Mouse (Mus musculus) midbrain, embryonic 16.5 days (tissue): Measurements from ENCODE around the gene Brpf1. TPM values are rescaled to one million over a fixed set of nuclear protein-coding genes. Genes with fewer than 3 reads are reported as not detected.

ENCODE experiments used
- ATAC-seq: fragments of 200-750 bp; cut with Nextera tagmentation; 2 replicates; pipeline ENCODE4 v1.8.0; 2017; ENCODE audit warnings: moderate TSS enrichment
- H3K27ac ChIP-seq: fragments of 300-500 bp; sonication (generic); 2 replicates; pipeline ENCODE4 v1.5.1; 2014; ENCODE audit warnings: mild to moderate bottlenecking, low read length, mixed read lengths
- H3K27me3 ChIP-seq: fragments of 300-500 bp; sonication (generic); 2 replicates; pipeline ENCODE4 v1.6.1; 2014; ENCODE audit warnings: low read depth, low read length, mixed read lengths; ENCODE audit not compliant: control insufficient read depth, insufficient read depth
- H3K36me3 ChIP-seq: fragments of 300-500 bp; sonication (generic); 2 replicates; pipeline ENCODE4 v1.6.1; 2014; ENCODE audit warnings: mild to moderate bottlenecking, low read length, moderate library complexity, mixed read lengths; ENCODE audit not compliant: control insufficient read depth, insufficient read depth
- H3K4me1 ChIP-seq: fragments of 300-500 bp; sonication (generic); 2 replicates; pipeline ENCODE4 v1.6.1; 2014; ENCODE audit warnings: mild to moderate bottlenecking, low read length, mixed read lengths; ENCODE audit not compliant: control insufficient read depth, insufficient read depth
- H3K4me2 ChIP-seq: fragments of 300-500 bp; sonication (generic); 2 replicates; pipeline ENCODE4 v1.6.1; 2014; ENCODE audit warnings: mild to moderate bottlenecking, low read length, mixed read lengths
- H3K4me3 ChIP-seq: fragments of 300-500 bp; sonication (generic); 2 replicates; pipeline ENCODE4 v1.5.1; 2014; ENCODE audit warnings: low read depth, mild to moderate bottlenecking, low read length, moderate library complexity, mixed read lengths
- H3K9ac ChIP-seq: fragments of 300-500 bp; sonication (generic); 2 replicates; pipeline ENCODE4 v1.6.1; 2014; ENCODE audit warnings: low read depth, low read length, mixed read lengths
- H3K9me3 ChIP-seq: fragments of 300-500 bp; sonication (generic); replicated peaks from 2 replicates; pipeline ENCODE4 v1.6.1; 2014; ENCODE audit warnings: mild to moderate bottlenecking, low read length, mixed read lengths; ENCODE audit not compliant: control insufficient read depth, poor library complexity, severe bottlenecking
- WGBS: fragments of 180-500 bp; shearing (Covaris S2); extraction: QIAGEN DNeasy Blood & Tissue Kit; methylation state at CpG from one replicate; pipeline ENCODE4 v1.1.7; 2014; 5-methylcytosine and 5-hydroxymethylcytosine counted together
- polyA plus RNA-seq: library from polyadenylated mRNA; unstranded; fragments of >200 nt; fragmentation: Nextera tagmentation; extraction: Ambion mirVana; gene quantifications from 2 replicates; pipeline ENCODE4 v1.2.1, GENCODE M21; 2015

The Brpf1 gene
- polyA plus RNA-seq, 1 experiment from 2014 or later: 13.3 TPM

- peak; percentile 54; the same call in 1 of the 2 replicates for ATAC-seq
- H3K9ac ChIP-seq: peak overlapping the region; percentile 52
- peak overlapping the region; percentile 67 for H3K4me3 ChIP-seq
- no peaks in the 10 kb centered on the region for H3K9me3 ChIP-seq
- H3K4me1 ChIP-seq: peaks cover 18% of the 10 kb centered on the region
- WGBS: 49% methylated on average over 4 of the region's 7 CpGs
- no peaks in the 10 kb centered on the region; the same call in none of the 2 replicates for H3K36me3 ChIP-seq
- no peaks in the 10 kb centered on the region for H3K27me3 ChIP-seq
- peak overlapping the region; percentile 78 for H3K4me2 ChIP-seq
- peak overlapping the region; percentile 35 for H3K27ac ChIP-seq
Measured at GRCm38 (mm10) chr6:113342297-113342696, 35.4 kb downstream of the Brpf1 start.

- 18% methylated on average over 28 of the region's 32 CpGs for WGBS
Measured at GRCm38 (mm10) chr6:113343177-113344092, 36.5 kb downstream of the Brpf1 start, which contains the start of gene Camk1. Camk1 (minus strand) TSS chr6:113343984.

GRCm38 (mm10) chr6:113344321-113344720, 37.4 kb downstream of the Brpf1 start:
- 49% methylated on average over 2 of the region's 2 CpGs for WGBS

More at GRCm38 (mm10) chr6:113343177-113344092, 36.5 kb downstream of the Brpf1 start, which contains the start of gene Camk1:
- Histone ChIP-seq H3K27ac (peak within 1 kb of the TSS; percentile 65), H3K9me3 (no peaks in the 10 kb centered on the region), H3K4me1 (peaks cover 18% of the 10 kb centered on the region), H3K36me3 (no peaks in the 10 kb centered on the region; the same call in 1 of the 2 replicates), H3K4me3 (peak within 1 kb of the TSS; percentile 67), H3K4me2 (peak within 1 kb of the TSS; percentile 78), H3K27me3 (no peaks in the 10 kb centered on the region), H3K9ac (peak within 1 kb of the TSS; percentile 91)
- ATAC-seq: peak; percentile 79

GRCm38 (mm10) chr6:113346897-113347296, 40.0 kb downstream of the Brpf1 start:
- ATAC-seq: no peak
- H3K9ac ChIP-seq: no peak overlapping the region
- no peaks in the 10 kb centered on the region for H3K9me3 ChIP-seq
- no peaks in the 10 kb centered on the region for H3K27me3 ChIP-seq
- no peak overlapping the region for H3K4me2 ChIP-seq
- no peak overlapping the region for H3K27ac ChIP-seq
- peaks cover 12% of the 10 kb centered on the region for H3K4me1 ChIP-seq
- H3K36me3 ChIP-seq: no peaks in the 10 kb centered on the region
- 81% methylated on average over 4 of the region's 4 CpGs for WGBS
- no peak overlapping the region for H3K4me3 ChIP-seq

More at GRCm38 (mm10) chr6:113344321-113344720, 37.4 kb downstream of the Brpf1 start:
- Histone ChIP-seq H3K4me2 (peak overlapping the region; percentile 78), H3K4me1 (peaks cover 18% of the 10 kb centered on the region), H3K9me3 (no peaks in the 10 kb centered on the region), H3K27ac (no peak overlapping the region), H3K36me3 (no peaks in the 10 kb centered on the region; the same call in 1 of the 2 replicates), H3K27me3 (no peaks in the 10 kb centered on the region), H3K9ac (peak overlapping the region; percentile 91), H3K4me3 (peak overlapping the region; percentile 67; the same call in 1 of the 2 replicates)
- 0 out of 2 replicates have a peak, but pooled peaks have one; percentile 18 for ATAC-seq

- Histone ChIP-seq H3K27me3 (no peaks in the 10 kb centered on the region), H3K4me1 (no peaks in the 10 kb centered on the region), H3K4me2 (no peak overlapping the region), H3K9me3 (no peaks in the 10 kb centered on the region), H3K9ac (no peak overlapping the region), H3K27ac (no peak overlapping the region), H3K4me3 (no peak overlapping the region), H3K36me3 (no peaks in the 10 kb centered on the region)
- ATAC-seq: no peak
Measured at GRCm38 (mm10) chr6:113350538-113350937, 43.6 kb downstream of the Brpf1 start.

- no peaks in the 10 kb centered on the region for H3K27me3 ChIP-seq
- H3K4me2 ChIP-seq: no peak overlapping the region
- no peaks in the 10 kb centered on the region for H3K9me3 ChIP-seq
- H3K9ac ChIP-seq: no peak overlapping the region
- H3K27ac ChIP-seq: no peak overlapping the region
- no peaks in the 10 kb centered on the region for H3K4me1 ChIP-seq
- H3K4me3 ChIP-seq: no peak overlapping the region
- ATAC-seq: no peak
- no peaks in the 10 kb centered on the region for H3K36me3 ChIP-seq
- 90% methylated on average over 1 of the region's 1 CpGs for WGBS
Measured at GRCm38 (mm10) chr6:113351161-113351560, 44.2 kb downstream of the Brpf1 start.

DNA sequence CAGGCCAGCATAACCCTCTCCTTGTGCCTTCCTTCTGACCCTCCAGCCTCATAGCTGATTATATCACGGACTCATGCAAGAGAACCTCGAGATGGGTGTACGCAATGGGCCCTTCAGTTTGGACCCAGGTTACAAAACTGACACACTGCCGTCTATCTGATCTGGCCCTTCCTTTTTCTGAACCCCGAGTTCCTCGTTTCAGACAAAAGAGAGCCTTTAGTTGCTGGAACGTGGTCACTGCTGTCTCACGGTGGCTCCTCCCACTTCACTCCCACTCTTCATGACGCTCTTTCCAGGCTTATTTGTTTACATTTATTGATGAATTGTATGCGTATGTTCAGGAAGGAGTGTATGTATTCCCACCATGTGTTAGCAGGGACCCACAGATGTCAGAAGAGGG, 44.7 kb downstream of the Brpf1 start:
- no peaks in the 10 kb centered on the region for H3K27me3 ChIP-seq
- H3K9me3 ChIP-seq: no peaks in the 10 kb centered on the region
- H3K4me2 ChIP-seq: no peak overlapping the region
- H3K4me3 ChIP-seq: no peak overlapping the region
- H3K27ac ChIP-seq: no peak overlapping the region
- no peaks in the 10 kb centered on the region for H3K36me3 ChIP-seq
- no peak overlapping the region for H3K9ac ChIP-seq
- no peak for ATAC-seq
- no peaks in the 10 kb centered on the region for H3K4me1 ChIP-seq
- WGBS: 66% methylated on average over 10 of the region's 10 CpGs

GRCm38 (mm10) chr6:113352820-113353219, 45.9 kb downstream of the Brpf1 start:
- Histone ChIP-seq H3K4me2 (no peak overlapping the region), H3K27me3 (no peaks in the 10 kb centered on the region), H3K9ac (no peak overlapping the region), H3K9me3 (no peaks in the 10 kb centered on the region), H3K36me3 (no peaks in the 10 kb centered on the region), H3K4me3 (no peak overlapping the region), H3K27ac (no peak overlapping the region), H3K4me1 (no peaks in the 10 kb centered on the region)
- no peak for ATAC-seq
- 83% methylated on average over 3 of the region's 3 CpGs for WGBS

DNA sequence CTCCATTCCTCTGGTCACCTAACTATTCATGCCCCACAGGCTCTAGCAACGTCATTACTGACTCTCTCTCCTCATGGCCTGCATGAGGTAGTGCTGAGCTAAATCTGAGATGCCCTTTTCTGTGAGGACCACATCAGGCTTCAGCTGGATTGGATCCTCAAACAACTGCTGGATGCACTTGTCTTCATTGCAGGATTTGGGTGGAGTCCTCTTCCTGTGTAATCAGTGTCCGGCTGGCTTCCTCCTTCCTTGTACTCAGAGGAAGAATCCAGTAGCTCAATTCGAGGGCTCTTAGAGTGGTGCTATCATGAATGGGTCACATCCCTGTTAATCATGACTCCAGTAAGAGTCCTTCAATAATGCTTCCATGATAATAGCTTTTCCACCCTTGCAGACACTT, 46.8 kb downstream of the Brpf1 start:
- Histone ChIP-seq H3K36me3 (no peaks in the 10 kb centered on the region), H3K4me3 (no peak overlapping the region), H3K9me3 (no peaks in the 10 kb centered on the region), H3K9ac (no peak overlapping the region), H3K4me1 (no peaks in the 10 kb centered on the region), H3K27ac (no peak overlapping the region), H3K27me3 (no peaks in the 10 kb centered on the region), H3K4me2 (no peak overlapping the region)
- no peak for ATAC-seq
- 70% methylated on average over 3 of the region's 3 CpGs for whole genome bisulfite sequencing
